ENCODE assay signal across 9 mouse cellular contexts in the genomic region with DNA sequence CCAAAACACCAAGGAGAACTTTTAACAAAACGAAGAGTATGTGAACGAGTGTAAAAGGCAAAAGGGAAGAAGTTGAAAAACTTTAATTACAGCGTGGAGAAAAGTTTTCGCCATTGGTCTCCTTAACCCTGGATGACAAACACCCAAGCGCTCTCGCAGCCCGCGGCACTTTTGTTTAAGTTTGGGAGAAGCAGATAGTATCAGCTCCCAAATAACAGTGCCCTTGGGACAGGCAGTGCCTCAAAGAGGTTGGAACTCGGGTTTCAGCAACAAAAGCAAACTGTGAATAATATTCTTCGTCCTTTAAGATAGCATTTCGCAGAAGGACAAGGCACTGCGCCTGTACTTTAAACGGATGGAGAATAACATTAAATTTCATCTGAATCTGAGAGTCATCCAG. TPM values are rescaled to one million over a fixed set of nuclear protein-coding genes. Genes with fewer than 3 reads are reported as not detected.
DNase-seq lines count a peak whose midpoint lies in the region; ATAC-seq and TF ChIP-seq lines count a peak whose summit lies in the region.
"Had no signal": no experiment of that assay in that cellular context is flagged by ENCODE, and none has a peak within 500 bp of the region (broad histone marks: within the 10 kb centered on the region; RNA-seq: fewer than 3 reads in every experiment).

No protein-coding gene starts in this region.

- peak; percentile 71 for DNase-seq in heart, adult 11 months
- DNase-seq in heart, adult 2 months = no peak
- DNase-seq in embryo, embryonic 9.5 days (ENCODE audit: extremely low spot score) = peak; percentile 38
- DNase-seq in hindbrain, postnatal 0 days (ENCODE audit: low spot score) = no peak
- no peak for DNase-seq in layer of hippocampus, adult 11-12 months (ENCODE audit: low spot score)
- no peak for DNase-seq in layer of hippocampus, adult 8-10 months (ENCODE audit: low spot score in 2 of 2)

- WGBS in heart, adult 2 months = 25% methylated on average over 13 of the region's 13 CpGs
- WGBS in hindbrain, postnatal 0 days = 8% methylated on average over 13 of the region's 13 CpGs
- WGBS in midbrain, embryonic 13.5 days = 4% methylated on average over 13 of the region's 13 CpGs

- ATAC-seq in hindbrain, postnatal 0 days = no peak
- ATAC-seq in midbrain, embryonic 13.5 days = no peak
- no peak for ATAC-seq in activated CD4-positive, CD25-positive, alpha-beta regulatory T cell, adult 4 months
- ATAC-seq: lung, postnatal 0 days had no signal

- H3K36me3 ChIP-seq in heart, adult 2 months (ENCODE audit: control insufficient read depth, insufficient read depth, low read length) = no peaks in the 10 kb centered on the region
- no peaks in the 10 kb centered on the region for H3K36me3 ChIP-seq in hindbrain, postnatal 0 days (ENCODE audit: insufficient read depth, low read length)
- H3K36me3 ChIP-seq in midbrain, embryonic 13.5 days = no peaks in the 10 kb centered on the region

- H3K27me3 ChIP-seq in heart, adult 2 months (ENCODE audit: control insufficient read depth, insufficient read depth, low read length) = peaks cover 4% of the 10 kb centered on the region; the same call in 1 of the 2 replicates
- H3K27me3 ChIP-seq in hindbrain, postnatal 0 days (ENCODE audit: insufficient read depth, low read length) = peaks cover 16% of the 10 kb centered on the region
- H3K27me3 ChIP-seq in midbrain, embryonic 13.5 days = peaks cover 66% of the 10 kb centered on the region

- TF ChIP-seq EP300 in heart, adult 2 months (IDR thresholded peaks at IDR 0.05; ENCODE audit: insufficient read depth, low read depth, low read length) = no peak

- H3K9ac ChIP-seq in heart, adult 2 months (ENCODE audit: low read depth, low read length) = no peak overlapping the region
- H3K9ac ChIP-seq in hindbrain, postnatal 0 days (replicated peaks; ENCODE audit: low read length) = no peak overlapping the region
- 0 out of 2 replicates have a peak overlapping the region, but pooled peaks have one; percentile 39 for H3K9ac ChIP-seq in midbrain, embryonic 13.5 days (replicated peaks)

- no peak for TF ChIP-seq POLR2A in heart, adult 2 months (IDR thresholded peaks at IDR 0.05; ENCODE audit: insufficient read depth, low read depth, low read length)

- no peaks in the 10 kb centered on the region for H3K9me3 ChIP-seq in hindbrain, postnatal 0 days (ENCODE audit: low read length)
- H3K9me3 ChIP-seq in midbrain, embryonic 13.5 days = no peaks in the 10 kb centered on the region

- TF ChIP-seq CTCF in heart, adult 2 months (IDR thresholded peaks at IDR 0.05) = no peak
- no peak for TF ChIP-seq CTCF in hindbrain, postnatal 0 days (IDR thresholded peaks at IDR 0.05; ENCODE audit: low read depth)

- no peak overlapping the region for H3K27ac ChIP-seq in heart, adult 2 months
- no peak overlapping the region for H3K27ac ChIP-seq in hindbrain, postnatal 0 days
- no peak overlapping the region for H3K27ac ChIP-seq in midbrain, embryonic 13.5 days

- intact Hi-C loops in heart, adult 2 months (cut with DNase I) = loop anchor here (10.0 kb wide), 3 partner anchors 313 to 613 kb away; no protein-coding TSS in a partner anchor

- H3K4me2 ChIP-seq in hindbrain, postnatal 0 days (ENCODE audit: low read depth, low read length) = peak overlapping the region; percentile 84
- peak overlapping the region; percentile 98 for H3K4me2 ChIP-seq in midbrain, embryonic 13.5 days (replicated peaks)

- no peaks in the 10 kb centered on the region for H3K79me2 ChIP-seq in heart, adult 2 months (replicated peaks; ENCODE audit: control insufficient read depth, insufficient read depth, low read length)

- no peaks in the 10 kb centered on the region for H3K4me1 ChIP-seq in heart, adult 2 months (ENCODE audit: control insufficient read depth, insufficient read depth, low read length)
- H3K4me1 ChIP-seq in hindbrain, postnatal 0 days (ENCODE audit: insufficient read depth, low read length) = peaks cover 12% of the 10 kb centered on the region
- H3K4me1 ChIP-seq in midbrain, embryonic 13.5 days (replicated peaks) = peaks cover 50% of the 10 kb centered on the region

- H3K4me3 ChIP-seq in heart, adult 2 months = no peak overlapping the region
- H3K4me3 ChIP-seq in hindbrain, postnatal 0 days (ENCODE audit: low read length) = peak overlapping the region; percentile 42
- H3K4me3 ChIP-seq in midbrain, embryonic 13.5 days (replicated peaks) = peak overlapping the region; percentile 52

RNA-seq across cellular contexts. Expression of a gene that starts 0.6 kb away (rescaled TPM):
- total RNA-seq in heart, adult 2 months (2021) = 10 to 100 TPM; 26.4 to 33.4 TPM
- polyA plus RNA-seq in heart, adult 2 months (2012; rRNA removed) = 11.8 and 18.4 TPM in 2 replicates
- 24.9 and 39.8 TPM in 2 replicates for total RNA-seq in hindbrain, postnatal 0 days (2014; rRNA removed)
- 32.8 and 33.7 TPM in 2 replicates for polyA plus RNA-seq in hindbrain, postnatal 0 days (2015; fragmentation: Nextera tagmentation; extraction: Ambion mirVana)
- polyA plus RNA-seq in midbrain, embryonic 13.5 days (2015; fragmentation: Nextera tagmentation; extraction: Ambion mirVana) = 50.0 and 57.2 TPM in 2 replicates
- not detected for polyA plus RNA-seq in activated CD4-positive, CD25-positive, alpha-beta regulatory T cell, adult 4 months (2017; shearing (Covaris generic))
- 10 to 100 TPM; 22.1 to 37.2 (median 29.9) TPM for total RNA-seq in layer of hippocampus, adult 8-10 months (2022)

RNA-seq across cellular contexts. Expression of a gene that starts 1.2 kb away (rescaled TPM):
- 10 to 100 TPM; 51.3 to 54.0 TPM for total RNA-seq in heart, adult 2 months (2021)
- polyA plus RNA-seq in heart, adult 2 months (2012; rRNA removed) = 38.9 and 56.0 TPM in 2 replicates
- total RNA-seq in hindbrain, postnatal 0 days (2014; rRNA removed) = 142 and 148 TPM in 2 replicates
- 329 and 335 TPM in 2 replicates for polyA plus RNA-seq in hindbrain, postnatal 0 days (2015; fragmentation: Nextera tagmentation; extraction: Ambion mirVana)
- polyA plus RNA-seq in midbrain, embryonic 13.5 days (2015; fragmentation: Nextera tagmentation; extraction: Ambion mirVana) = 335 and 371 TPM in 2 replicates
- 100 to 1,000 TPM; 200 to 234 TPM for polyA plus RNA-seq in activated CD4-positive, CD25-positive, alpha-beta regulatory T cell, adult 4 months (2017; shearing (Covaris generic))
- 100 to 1,000 TPM in 3 of 4 experiments, 10 to 100 TPM in 1; 85.8 to 111 (median 104) TPM for total RNA-seq in layer of hippocampus, adult 8-10 months (2022)

RNA-seq across cellular contexts. Expression of a gene that starts 46.4 kb away (rescaled TPM):
- 1 to 10 TPM; 1.3 to 1.7 TPM for total RNA-seq in heart, adult 2 months (2021)
- 0.51 and 0.82 TPM in 2 replicates for polyA plus RNA-seq in heart, adult 2 months (2012; rRNA removed)
- 0.14 and 1.3 TPM in 2 replicates for total RNA-seq in hindbrain, postnatal 0 days (2014; rRNA removed)
- polyA plus RNA-seq in hindbrain, postnatal 0 days (2015; fragmentation: Nextera tagmentation; extraction: Ambion mirVana) = 0.63 and 0.79 TPM in 2 replicates
- 0.87 and 0.89 TPM in 2 replicates for polyA plus RNA-seq in midbrain, embryonic 13.5 days (2015; fragmentation: Nextera tagmentation; extraction: Ambion mirVana)
- 1 to 10 TPM in 1 of 2 experiments, under 1 TPM in 1; 0.82 to 1.3 TPM for polyA plus RNA-seq in activated CD4-positive, CD25-positive, alpha-beta regulatory T cell, adult 4 months (2017; shearing (Covaris generic))
- total RNA-seq in layer of hippocampus, adult 8-10 months (2022) = 1 to 10 TPM in 3 of 4 experiments, under 1 TPM in 1; 0.75 to 4.3 (median 3.2) TPM

Comparison
In these comparisons a context has a peak if more than half of its experiments do, and no peak if none do; other contexts are left out.
1. DNase-seq: peak in heart, adult 11 months (single experiment) and embryo, embryonic 9.5 days (single experiment); none in heart, adult 2 months (0 of 2), hindbrain, postnatal 0 days (single experiment), layer of hippocampus, adult 11-12 months (single experiment) and layer of hippocampus, adult 8-10 months (0 of 2).
2. RNA of a gene that starts 0.6 kb away (polyA plus RNA-seq): 50.0 to 57.2 TPM in midbrain, embryonic 13.5 days, 32.8 to 33.7 TPM in hindbrain, postnatal 0 days and 11.8 to 18.4 TPM in heart, adult 2 months; not detected in activated CD4-positive, CD25-positive, alpha-beta regulatory T cell, adult 4 months; every median in the first group is over 10 times any median in the second.